Mouse (Mus musculus): ENCODE data around the gene Chd8. TPM values are rescaled to one million over a fixed set of nuclear protein-coding genes. Genes with fewer than 3 reads are reported as not detected.

The Chd8 gene
- polyA plus RNA-seq, 1 experiment, result 6.5 TPM

DNA sequence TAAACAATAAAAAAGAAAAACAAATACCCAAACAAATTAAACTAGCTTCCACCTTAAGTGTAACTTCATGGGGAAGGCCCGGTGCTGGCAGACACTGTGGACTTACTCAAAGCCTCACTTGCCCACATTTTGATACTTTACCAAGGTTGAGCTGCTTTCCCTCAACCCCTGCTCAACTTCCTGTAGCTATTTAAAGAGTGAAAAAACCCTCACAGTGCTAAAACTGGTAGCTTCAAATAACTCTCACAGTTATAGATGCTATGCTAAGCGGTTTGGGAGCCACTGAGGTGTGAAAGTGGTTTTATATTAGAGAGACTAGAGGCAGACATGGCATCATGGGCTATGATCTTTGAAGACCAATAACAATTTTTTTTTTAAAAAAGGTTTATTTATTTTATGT lies 91.0 kb downstream of the Chd8 start:
- H3K36me3 ChIP-seq (replicated peaks; ENCODE audit: low read length), result peaks cover 79% of the 10 kb centered on the region
- peaks cover 5% of the 10 kb centered on the region; the same call in 1 of the 2 replicates for H3K4me1 ChIP-seq
- no peak overlapping the region for H3K4me3 ChIP-seq (replicated peaks)
- H3K27me3 ChIP-seq (replicated peaks), result no peaks in the 10 kb centered on the region
- no peak for TF ChIP-seq GATA1 (IDR thresholded peaks at IDR 0.05; ENCODE audit: borderline replicate concordance, low read length)
- TF ChIP-seq FLI1 (IDR thresholded peaks at IDR 0.05; ENCODE audit: low read length), result no peak
- H3K9me3 ChIP-seq, result no peaks in the 10 kb centered on the region

DNA sequence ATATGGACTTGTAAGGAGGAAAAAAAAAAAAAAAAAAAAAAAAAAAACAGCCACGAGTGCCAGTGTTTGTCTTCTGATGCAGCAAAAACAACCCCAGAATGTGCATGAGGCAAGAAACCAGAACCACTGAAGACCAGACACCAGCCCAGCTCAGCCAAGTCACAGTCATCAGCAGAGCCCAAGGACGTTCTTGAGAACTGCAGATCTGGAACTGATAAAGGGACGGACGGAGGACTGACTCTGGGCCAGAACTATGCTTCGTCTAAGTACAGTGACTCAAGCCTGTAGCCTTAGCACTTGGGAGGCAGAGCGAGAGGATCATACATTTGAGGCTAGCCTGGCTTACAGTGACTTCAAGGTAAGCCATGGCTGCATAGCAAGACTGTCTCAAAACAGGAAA lies 96.7 kb downstream of the Chd8 start:
- no peaks in the 10 kb centered on the region for H3K9me3 ChIP-seq
- TF ChIP-seq FLI1 (IDR thresholded peaks at IDR 0.05; ENCODE audit: low read length) (no peak), GATA1 (IDR thresholded peaks at IDR 0.05; ENCODE audit: borderline replicate concordance, low read length) (no peak)
- H3K36me3 ChIP-seq (replicated peaks; ENCODE audit: low read length), result peaks cover 74% of the 10 kb centered on the region
- peaks cover 16% of the 10 kb centered on the region for H3K4me1 ChIP-seq
- no peak overlapping the region for H3K4me3 ChIP-seq (replicated peaks)
- no peaks in the 10 kb centered on the region for H3K27me3 ChIP-seq (replicated peaks)

DNA sequence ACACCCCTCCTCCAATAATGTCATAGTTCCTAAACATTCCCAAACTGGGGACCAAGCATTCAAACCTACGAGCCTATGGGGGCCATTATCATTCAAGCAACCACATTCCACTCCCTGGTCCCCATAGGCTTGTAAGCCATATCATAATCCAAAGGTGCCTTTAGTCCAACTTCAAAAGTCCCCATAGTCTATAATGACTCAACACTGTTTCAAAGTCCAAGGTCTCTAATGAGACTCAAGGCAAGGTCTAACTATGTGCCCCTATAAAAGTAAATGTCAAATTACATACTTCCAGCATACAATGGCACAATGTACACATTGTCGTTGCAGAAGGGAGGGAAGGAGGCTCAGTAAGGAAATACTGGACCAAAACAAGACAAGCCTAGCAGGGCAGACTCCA lies 102.6 kb downstream of the Chd8 start:
- Histone ChIP-seq H3K4me1 (peaks cover 19% of the 10 kb centered on the region), H3K36me3 (replicated peaks; ENCODE audit: low read length) (peaks cover 17% of the 10 kb centered on the region), H3K27me3 (replicated peaks) (peaks cover 3% of the 10 kb centered on the region), H3K9me3 (no peaks in the 10 kb centered on the region), H3K4me3 (replicated peaks) (no peak overlapping the region)
- TF ChIP-seq FLI1 (IDR thresholded peaks at IDR 0.05; ENCODE audit: low read length), result no peak

DNA sequence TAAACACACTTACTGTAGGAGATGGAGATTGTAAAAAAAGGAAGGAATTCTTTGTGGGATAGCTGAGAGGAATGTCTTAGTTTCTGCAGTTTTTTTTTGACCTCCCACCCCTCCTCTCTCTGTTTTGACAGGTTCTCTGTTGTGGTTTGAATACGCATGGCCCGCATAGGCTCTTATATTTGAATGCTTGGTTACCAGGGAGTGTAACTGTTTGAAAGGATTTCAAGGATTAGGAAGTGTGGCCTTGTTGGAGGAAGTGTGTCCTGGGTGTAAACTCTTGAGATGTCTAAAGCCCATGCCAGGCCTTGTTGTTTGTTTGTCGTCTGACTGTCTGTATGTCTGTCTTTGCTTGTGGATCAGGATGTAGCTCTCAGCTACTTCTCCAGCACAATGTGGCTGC lies 105.0 kb downstream of the Chd8 start:
- Histone ChIP-seq H3K4me3 (replicated peaks) (no peak overlapping the region), H3K4me1 (peaks cover 10% of the 10 kb centered on the region), H3K36me3 (replicated peaks; ENCODE audit: low read length) (peaks cover under 1% of the 10 kb centered on the region), H3K27me3 (replicated peaks) (peaks cover 4% of the 10 kb centered on the region), H3K9me3 (no peaks in the 10 kb centered on the region)
- no peak for TF ChIP-seq GATA1 (IDR thresholded peaks at IDR 0.05; ENCODE audit: borderline replicate concordance, low read length)
- no peak for TF ChIP-seq FLI1 (IDR thresholded peaks at IDR 0.05; ENCODE audit: low read length)

DNA sequence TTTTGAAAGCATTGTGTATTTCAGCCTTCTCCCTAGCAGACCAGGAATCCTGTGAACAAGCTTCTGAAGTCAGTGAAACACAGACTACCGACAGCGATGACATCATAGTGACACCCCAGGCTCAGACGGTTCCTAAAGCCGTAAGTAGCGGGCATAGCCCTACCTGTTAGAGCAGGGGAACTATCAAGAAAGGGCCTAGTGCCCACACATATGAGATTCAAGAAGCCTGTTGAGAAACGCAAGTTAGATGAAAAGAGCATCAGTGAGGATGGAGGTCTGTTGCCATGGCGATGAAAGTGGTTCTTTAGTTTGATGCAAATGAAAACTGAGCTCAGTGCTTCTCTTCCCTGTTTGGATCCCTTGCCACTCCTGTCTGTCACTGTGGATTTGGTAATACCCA lies 105.4 kb downstream of the Chd8 start:
- Histone ChIP-seq H3K4me1 (peaks cover 8% of the 10 kb centered on the region), H3K36me3 (replicated peaks; ENCODE audit: low read length) (no peaks in the 10 kb centered on the region), H3K27me3 (replicated peaks) (peaks cover 7% of the 10 kb centered on the region), H3K4me3 (replicated peaks) (no peak overlapping the region), H3K9me3 (no peaks in the 10 kb centered on the region)
- TF ChIP-seq GATA1 (IDR thresholded peaks at IDR 0.05; ENCODE audit: borderline replicate concordance, low read length) (no peak), FLI1 (IDR thresholded peaks at IDR 0.05; ENCODE audit: low read length) (no peak)

DNA sequence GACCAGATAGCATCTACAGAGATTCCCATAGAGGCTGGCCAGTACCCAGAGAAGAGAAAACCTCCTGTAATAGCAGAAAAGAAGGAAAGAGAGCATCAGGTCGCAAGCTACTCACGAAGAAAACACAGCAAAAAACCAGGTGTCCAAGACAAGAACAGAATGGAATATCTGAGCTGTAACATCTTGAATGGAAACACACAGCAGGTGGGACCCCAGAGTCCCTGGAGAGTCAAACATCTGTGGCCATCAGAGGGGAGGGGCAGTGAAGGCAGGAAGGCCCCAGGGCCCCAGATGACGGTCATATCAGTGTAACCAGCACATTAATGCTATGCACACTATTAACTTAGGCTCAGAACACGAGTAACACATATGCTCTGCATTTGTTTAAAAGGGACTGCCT lies 107.7 kb downstream of the Chd8 start:
- Histone ChIP-seq H3K4me3 (replicated peaks) (no peak overlapping the region), H3K9me3 (no peaks in the 10 kb centered on the region), H3K36me3 (replicated peaks; ENCODE audit: low read length) (no peaks in the 10 kb centered on the region), H3K4me1 (peaks cover 4% of the 10 kb centered on the region), H3K27me3 (replicated peaks) (peaks cover 16% of the 10 kb centered on the region)
- no peak for TF ChIP-seq FLI1 (IDR thresholded peaks at IDR 0.05; ENCODE audit: low read length)
- TF ChIP-seq GATA1 (IDR thresholded peaks at IDR 0.05; ENCODE audit: borderline replicate concordance, low read length), result no peak

Other genes with a start within 250 kb of the Chd8 start
- not detected in 2 replicates for gene Tmem253, start 242.1 kb downstream of the Chd8 start, polyA plus RNA-seq (2012; ENCODE audit: insufficient read depth, low replicate concordance)
- 50.3 and 65.2 TPM in 2 replicates for gene Zfp219, start 237.0 kb downstream of the Chd8 start, polyA plus RNA-seq (2012; ENCODE audit: insufficient read depth, low replicate concordance)
- not detected in 2 replicates for gene Olfr221, start 215.3 kb downstream of the Chd8 start, polyA plus RNA-seq (2012; ENCODE audit: insufficient read depth, low replicate concordance)
- gene Hnrnpc, start 153.8 kb downstream of the Chd8 start, polyA plus RNA-seq (2012; ENCODE audit: insufficient read depth, low replicate concordance), result 1.1 and 32.3 TPM in 2 replicates
- not detected in 2 replicates for gene Rpgrip1, start 147.1 kb downstream of the Chd8 start, polyA plus RNA-seq (2012; ENCODE audit: insufficient read depth, low replicate concordance)
- gene Supt16, start 60.4 kb downstream of the Chd8 start, polyA plus RNA-seq (2012; ENCODE audit: insufficient read depth, low replicate concordance), result 2.4 and 9.0 TPM in 2 replicates
- 9.7 and 15.1 TPM in 2 replicates for gene Tox4, start 21.4 kb upstream of the Chd8 start, polyA plus RNA-seq (2012; ENCODE audit: insufficient read depth, low replicate concordance)
- 0.45 and 1.5 TPM in 2 replicates for gene Rab2b, start 21.8 kb upstream of the Chd8 start, polyA plus RNA-seq (2012; ENCODE audit: insufficient read depth, low replicate concordance)
- gene Mettl3, start 47.3 kb upstream of the Chd8 start, polyA plus RNA-seq (2012; ENCODE audit: insufficient read depth, low replicate concordance), result 2.5 TPM in 1 of 2 replicates, not detected in the other
- 0.02 TPM in 1 of 2 replicates, not detected in the other for gene Sall2, start 71.0 kb upstream of the Chd8 start, polyA plus RNA-seq (2012; ENCODE audit: insufficient read depth, low replicate concordance)
- 0.32 TPM in 1 of 2 replicates, not detected in the other for gene Olfr1513, start 98.6 kb upstream of the Chd8 start, polyA plus RNA-seq (2012; ENCODE audit: insufficient read depth, low replicate concordance)
- gene Olfr1512, start 121.4 kb upstream of the Chd8 start, polyA plus RNA-seq (2012; ENCODE audit: insufficient read depth, low replicate concordance), result not detected in 2 replicates
- not detected in 2 replicates for gene Olfr1511, start 139.6 kb upstream of the Chd8 start, polyA plus RNA-seq (2012; ENCODE audit: insufficient read depth, low replicate concordance)
- gene Olfr1510, start 156.6 kb upstream of the Chd8 start, polyA plus RNA-seq (2012; ENCODE audit: insufficient read depth, low replicate concordance), result not detected in 2 replicates
- not detected in 2 replicates for gene Olfr1509, start 185.2 kb upstream of the Chd8 start, polyA plus RNA-seq (2012; ENCODE audit: insufficient read depth, low replicate concordance)
- not detected in 2 replicates for gene Olfr1508, start 209.7 kb upstream of the Chd8 start, polyA plus RNA-seq (2012; ENCODE audit: insufficient read depth, low replicate concordance)
- gene Olfr1507, start 238.0 kb upstream of the Chd8 start, polyA plus RNA-seq (2012; ENCODE audit: insufficient read depth, low replicate concordance), result not detected in 2 replicates